ENCODE assay signal across 1 mouse cellular context in genomic region chr11:72606694-72607407, GRCm38 (mm10).
A peak's percentile ranks its signal among the peaks of the same experiment; 100 is the strongest.
TF ChIP-seq lines count a peak whose summit lies in the region.

Gene Ube2g1 (plus strand): TSS chr11:72607283.

TF ChIP-seq in CH12.LX, 34 proteins besides CTCF, POLR2A, EP300 and RAD21 (continued from another document):
- TF ChIP-seq GABPA (IDR thresholded peaks at IDR 0.05; ENCODE audit: insufficient replicate concordance, low read depth, low read length) (peak; percentile 24; the same call in 1 of the 2 replicates), ELF1 (IDR thresholded peaks at IDR 0.05; ENCODE audit: low read depth, low read length) (peak; percentile 95), TCF12 (IDR thresholded peaks at IDR 0.05; ENCODE audit: low read depth, low read length) (peak; percentile 87), NRF1 (IDR thresholded peaks at IDR 0.05; ENCODE audit: low read depth, low read length) (peak; percentile 95), SMC3 (IDR thresholded peaks at IDR 0.05; ENCODE audit: low read depth, low read length) (peak; percentile 6; the same call in 1 of the 2 replicates), ZMIZ1 (IDR thresholded peaks at IDR 0.05; ENCODE audit: low read depth, low read length) (peak; percentile 90), E2F4 (IDR thresholded peaks at IDR 0.05; ENCODE audit: insufficient replicate concordance, low read depth, low read length) (0 out of 2 replicates have a peak, but pooled peaks have one; percentile 46), UBTF (IDR thresholded peaks at IDR 0.05; ENCODE audit: low read depth, low read length) (peak; percentile 97; the same call in 1 of the 2 replicates), RCOR1 (conservative IDR thresholded peaks at IDR 0.05; ENCODE audit: low read depth, low read length) (peak; percentile 94; the same call in 1 of the 2 replicates), ZC3H11A (IDR thresholded peaks at IDR 0.05; ENCODE audit: low read depth, low read length) (no peak), MAZ (IDR thresholded peaks at IDR 0.05; ENCODE audit: low read depth, low read length) (peak; percentile 98), PAX5 (IDR thresholded peaks at IDR 0.05; ENCODE audit: low read length) (no peak), MAX (IDR thresholded peaks at IDR 0.05; ENCODE audit: low read length) (peak; percentile 74)
